Mouse (Mus musculus) left cerebral cortex, adult 2 months (tissue): ENCODE results near the gene Rab22a. TPM values are rescaled to one million over a fixed set of nuclear protein-coding genes. Genes with fewer than 3 reads are reported as not detected.

ENCODE experiments used
- DNase-seq, 2 experiments: peaks; one replicate each; pipeline ENCODE4 v3.0.0; 2021 to 2022; ENCODE audit warnings: low spot score in 2 of 2, mixed read lengths in 1 of 2; ENCODE audit errors: extremely low spot score in 1 of 2
- H3K27ac ChIP-seq: fragments of 200-600 bp; 2 replicates; pipeline ENCODE4 v1.8.1; 2022
- H3K4me3 ChIP-seq: fragments of 200-600 bp; 2 replicates; pipeline ENCODE4 v1.8.1; 2022
- CTCF ChIP-seq: fragments of 200-600 bp; IDR thresholded peaks from 2 replicates; pipeline ENCODE4 v1.8.1; 2022; ENCODE audit warnings: antibody characterized with exemption, mild to moderate bottlenecking, moderate library complexity
- intact Hi-C: fragments of 180-260 bp; cut with DNase I; formaldehyde crosslinking; loops from one replicate; pipeline ENCODE4 v1.15.1; 2025
- microRNA-seq, 2 experiments: library from miRNA; unstranded; fragments of <30 nt; microRNA quantifications; one replicate each; pipeline ENCODE4 v1.2.0; 2021
- total RNA-seq, 2 experiments: library from RNA; stranded (reverse); gene quantifications; 2 replicates each; pipeline ENCODE4 v1.2.3; 2021

Rab22a gene
- total RNA-seq, 2 experiments from 2014 or later: 26.3 to 28.1 TPM

- Histone ChIP-seq H3K4me3 (no peak overlapping the region), H3K27ac (no peak overlapping the region)
- DNase-seq: no peak
- intact Hi-C loops: no loop called here
- TF ChIP-seq CTCF: no peak
Measured at GRCm38 (mm10) chr2:173725819-173726218, 66.3 kb downstream of the Rab22a start.

- no peak for DNase-seq
- Histone ChIP-seq H3K4me3 (no peak overlapping the region), H3K27ac (no peak overlapping the region)
- TF ChIP-seq CTCF: no peak
- intact Hi-C loops: no loop called here
Measured at GRCm38 (mm10) chr2:173730444-173730966, 70.9 kb downstream of the Rab22a start.

GRCm38 (mm10) chr2:173734426-173734825 lies 74.9 kb downstream of the Rab22a start:
- TF ChIP-seq CTCF: no peak
- no peak overlapping the region for H3K27ac ChIP-seq
- H3K4me3 ChIP-seq: no peak overlapping the region
- intact Hi-C loops: no loop called here
- DNase-seq: no peak

GRCm38 (mm10) chr2:173737222-173737989 lies 77.8 kb downstream of the Rab22a start, which contains the start of gene Vapb:
TSS of gene Vapb (plus strand) at chr2:173737511.
- intact Hi-C loops: loop anchor here (2.0 kb wide), 1 partner anchor 79 kb away; the partner anchor contains the start of gene Rab22a
- Histone ChIP-seq H3K4me3 (peak within 1 kb of the TSS; percentile 87), H3K27ac (peak within 1 kb of the TSS; percentile 89)
- peak; percentile 28 for TF ChIP-seq CTCF
- DNase-seq: peak; percentile 100

- intact Hi-C loops: no loop called here
- Histone ChIP-seq H3K27ac (no peak overlapping the region; the same call in 1 of the 2 replicates), H3K4me3 (peak overlapping the region; percentile 87)
- DNase-seq: no peak
- TF ChIP-seq CTCF: no peak
Measured at GRCm38 (mm10) chr2:173738232-173738631, 78.7 kb downstream of the Rab22a start.

GRCm38 (mm10) chr2:173739107-173739506 lies 79.5 kb downstream of the Rab22a start:
- Histone ChIP-seq H3K4me3 (no peak overlapping the region), H3K27ac (no peak overlapping the region)
- intact Hi-C loops: no loop called here
- no peak for DNase-seq
- TF ChIP-seq CTCF: no peak

GRCm38 (mm10) chr2:173742090-173742489 lies 82.5 kb downstream of the Rab22a start:
- Histone ChIP-seq H3K4me3 (no peak overlapping the region), H3K27ac (no peak overlapping the region)
- no peak for DNase-seq
- intact Hi-C loops: no loop called here
- no peak for TF ChIP-seq CTCF

GRCm38 (mm10) chr2:173742744-173743143 lies 83.2 kb downstream of the Rab22a start:
- TF ChIP-seq CTCF: no peak
- no peak for DNase-seq
- intact Hi-C loops: no loop called here
- H3K27ac ChIP-seq: no peak overlapping the region
- H3K4me3 ChIP-seq: no peak overlapping the region

GRCm38 (mm10) chr2:173744070-173744815 lies 84.7 kb downstream of the Rab22a start:
- no peak overlapping the region for H3K4me3 ChIP-seq
- intact Hi-C loops: no loop called here
- TF ChIP-seq CTCF: no peak
- no peak overlapping the region for H3K27ac ChIP-seq
- no peak for DNase-seq

GRCm38 (mm10) chr2:173748961-173749659 lies 89.5 kb downstream of the Rab22a start:
- DNase-seq: no peak
- no peak for TF ChIP-seq CTCF
- Histone ChIP-seq H3K4me3 (no peak overlapping the region), H3K27ac (no peak overlapping the region)
- intact Hi-C loops: no loop called here

- intact Hi-C loops: no loop called here
- DNase-seq: no peak
- TF ChIP-seq CTCF: no peak
- Histone ChIP-seq H3K27ac (no peak overlapping the region), H3K4me3 (no peak overlapping the region)
Measured at GRCm38 (mm10) chr2:173755433-173756144, 96.0 kb downstream of the Rab22a start.

Small RNA genes lying within 50 kb of the gene (microRNA-seq; reads per million reads assigned to microRNA genes)
- gene Mir6340: 0 reads per million in 2 experiments

Other genes with a start within 250 kb of the Rab22a start
- gene 1700021F07Rik, start 137.2 kb upstream of the Rab22a start, total RNA-seq: not detected
- not detected for gene Ankrd60, start 81.4 kb upstream of the Rab22a start, total RNA-seq
- not detected for gene 1700010B08Rik, start 59.7 kb downstream of the Rab22a start, total RNA-seq
- 100 to 1,000 TPM; 125 to 130 TPM for gene Vapb, start 77.8 kb downstream of the Rab22a start, total RNA-seq